Mouse (Mus musculus) embryonic facial prominence, embryonic 11.5 days (tissue): ENCODE data around the gene Ccdc33. TPM values are rescaled to one million over a fixed set of nuclear protein-coding genes. Genes with fewer than 3 reads are reported as not detected.

Experiments used
- ATAC-seq: fragments of 200-750 bp; cut with Nextera tagmentation; replicated peaks from 2 replicates; pipeline ENCODE4 v1.8.0; 2017; ENCODE audit warnings: low read depth; ENCODE audit not compliant: insufficient number of reproducible peaks, low FRiP score, low TSS enrichment
- DNase-seq: peaks from one replicate; pipeline ENCODE4 v3.0.0-alpha.2; 2015; ENCODE audit warnings: low spot score
- H3K27ac ChIP-seq: fragments of 300-500 bp; sonication (generic); replicated peaks from 2 replicates; pipeline ENCODE4 v1.5.1; 2014; ENCODE audit warnings: mild to moderate bottlenecking, low read depth, low read length, control low read depth
- H3K27me3 ChIP-seq: fragments of 300-500 bp; sonication (generic); 2 replicates; pipeline ENCODE4 v1.6.1; 2014; ENCODE audit warnings: mild to moderate bottlenecking, low read length, moderate library complexity, mixed read lengths; ENCODE audit not compliant: control insufficient read depth, insufficient read depth
- H3K36me3 ChIP-seq: fragments of 300-500 bp; sonication (generic); replicated peaks from 2 replicates; pipeline ENCODE4 v1.6.1; 2014; ENCODE audit warnings: low read depth, mild to moderate bottlenecking, low read length, moderate library complexity, mixed read lengths; ENCODE audit not compliant: control insufficient read depth, insufficient read depth
- H3K4me1 ChIP-seq: fragments of 300-500 bp; sonication (generic); 2 replicates; pipeline ENCODE4 v1.6.1; 2014; ENCODE audit warnings: low read length, mixed read lengths; ENCODE audit not compliant: control insufficient read depth, insufficient read depth
- H3K4me2 ChIP-seq: fragments of 300-500 bp; sonication (generic); 2 replicates; pipeline ENCODE4 v1.6.1; 2014; ENCODE audit warnings: low read depth, mild to moderate bottlenecking, control low read depth, low read length, moderate library complexity
- H3K4me3 ChIP-seq: fragments of 300-500 bp; sonication (generic); 2 replicates; pipeline ENCODE4 v1.5.1; 2014; ENCODE audit warnings: low read depth, low read length, control low read depth
- H3K9ac ChIP-seq: fragments of 300-500 bp; sonication (generic); replicated peaks from 2 replicates; pipeline ENCODE4 v1.6.1; 2014; ENCODE audit warnings: mild to moderate bottlenecking, control low read depth, low read length
- H3K9me3 ChIP-seq: fragments of 300-500 bp; sonication (generic); replicated peaks from 2 replicates; pipeline ENCODE4 v1.6.1; 2016; ENCODE audit warnings: mild to moderate bottlenecking, low read length, inconsistent platforms, mixed read lengths; ENCODE audit not compliant: control insufficient read depth
- WGBS: fragments of 180-500 bp; shearing (Covaris S2); extraction: QIAGEN DNeasy Blood & Tissue Kit; methylation state at CpG from one replicate; pipeline ENCODE4 v1.1.7; 2014; 5-methylcytosine and 5-hydroxymethylcytosine counted together
- polyA plus RNA-seq: library from polyadenylated mRNA; unstranded; fragments of >200 nt; fragmentation: Nextera tagmentation; extraction: Ambion mirVana; gene quantifications from 2 replicates; pipeline ENCODE4 v1.2.1, GENCODE M21; 2014

The Ccdc33 gene
- polyA plus RNA-seq, 1 experiment from 2014 or later: 0.77 TPM

DNA sequence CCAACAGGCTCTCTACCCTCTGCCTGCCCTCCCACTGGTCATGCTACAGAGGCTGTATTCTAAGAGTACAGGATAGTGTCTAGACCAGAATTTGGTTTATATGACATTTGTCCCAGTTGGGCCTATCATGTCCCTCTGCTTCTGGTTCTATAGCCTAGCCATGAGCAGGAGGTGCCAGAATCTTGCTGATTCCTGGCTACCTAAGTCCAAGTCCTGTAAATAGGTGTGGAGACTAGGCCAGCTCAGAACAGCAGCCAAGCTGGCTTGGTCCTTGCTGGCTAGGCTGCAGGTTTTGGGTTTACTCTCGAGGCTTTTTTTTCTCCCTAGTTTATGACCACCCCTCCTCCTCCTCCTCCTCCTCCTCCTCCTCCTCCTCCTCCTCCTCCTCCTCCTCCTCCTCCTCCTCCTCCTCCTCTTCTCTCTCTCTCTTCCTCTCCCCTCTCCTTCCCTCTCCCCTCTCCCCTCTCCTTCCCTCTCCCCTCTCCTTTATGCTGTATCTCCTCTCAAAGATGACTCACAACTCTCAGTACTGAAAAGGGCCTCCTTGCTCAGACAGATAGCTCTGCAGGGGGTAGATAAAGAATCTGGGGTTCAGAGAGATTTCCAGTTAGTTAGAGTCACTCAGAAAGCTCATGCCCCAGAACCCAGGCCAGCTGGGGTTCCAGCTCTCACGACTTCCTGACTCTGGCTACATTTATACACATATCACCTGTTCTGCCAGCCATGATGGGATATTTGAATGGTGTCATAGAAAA lies 91.0 kb downstream of the Ccdc33 start:
- no peak overlapping the region for H3K27ac ChIP-seq
- H3K27me3 ChIP-seq: no peaks in the 10 kb centered on the region
- H3K9me3 ChIP-seq: no peaks in the 10 kb centered on the region
- H3K9ac ChIP-seq: no peak overlapping the region
- 45% methylated on average over 2 of the region's 2 CpGs for WGBS
- no peak for ATAC-seq
- no peak overlapping the region for H3K4me3 ChIP-seq
- no peaks in the 10 kb centered on the region for H3K36me3 ChIP-seq
- no peaks in the 10 kb centered on the region for H3K4me1 ChIP-seq
- H3K4me2 ChIP-seq: no peak overlapping the region
- DNase-seq: no peak

DNA sequence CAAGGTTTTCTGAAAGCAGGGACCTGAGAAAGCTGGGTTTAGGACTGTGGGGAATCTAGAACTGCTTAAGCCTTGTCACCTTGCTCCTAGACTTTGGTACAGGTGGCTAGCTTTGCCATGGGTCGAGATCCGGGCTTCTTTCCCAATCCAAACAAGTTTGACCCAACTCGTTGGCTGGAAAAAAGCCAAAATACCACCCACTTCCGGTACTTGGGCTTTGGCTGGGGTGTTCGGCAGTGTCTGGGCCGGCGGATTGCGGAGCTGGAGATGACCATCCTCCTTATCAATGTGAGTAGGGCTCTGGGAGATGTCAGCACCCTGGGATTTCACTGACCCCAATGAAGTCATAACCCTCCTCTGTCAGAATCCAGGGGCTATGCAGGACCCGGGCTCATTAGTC lies 92.6 kb downstream of the Ccdc33 start:
- no peak for DNase-seq
- Histone ChIP-seq H3K27ac (no peak overlapping the region), H3K27me3 (no peaks in the 10 kb centered on the region), H3K4me3 (no peak overlapping the region), H3K4me2 (no peak overlapping the region), H3K4me1 (no peaks in the 10 kb centered on the region), H3K9me3 (no peaks in the 10 kb centered on the region), H3K9ac (no peak overlapping the region), H3K36me3 (no peaks in the 10 kb centered on the region)
- no peak for ATAC-seq
- WGBS: 92% methylated on average over 9 of the region's 9 CpGs

GRCm38 (mm10) chr9:58018385-58018784 lies 100.2 kb downstream of the Ccdc33 start:
- Histone ChIP-seq H3K9me3 (no peaks in the 10 kb centered on the region), H3K4me2 (no peak overlapping the region), H3K27me3 (no peaks in the 10 kb centered on the region), H3K4me1 (no peaks in the 10 kb centered on the region), H3K4me3 (no peak overlapping the region), H3K36me3 (no peaks in the 10 kb centered on the region), H3K27ac (no peak overlapping the region), H3K9ac (no peak overlapping the region)
- DNase-seq (no peak), ATAC-seq (no peak)
- 91% methylated on average over 5 of the region's 5 CpGs for WGBS

DNA sequence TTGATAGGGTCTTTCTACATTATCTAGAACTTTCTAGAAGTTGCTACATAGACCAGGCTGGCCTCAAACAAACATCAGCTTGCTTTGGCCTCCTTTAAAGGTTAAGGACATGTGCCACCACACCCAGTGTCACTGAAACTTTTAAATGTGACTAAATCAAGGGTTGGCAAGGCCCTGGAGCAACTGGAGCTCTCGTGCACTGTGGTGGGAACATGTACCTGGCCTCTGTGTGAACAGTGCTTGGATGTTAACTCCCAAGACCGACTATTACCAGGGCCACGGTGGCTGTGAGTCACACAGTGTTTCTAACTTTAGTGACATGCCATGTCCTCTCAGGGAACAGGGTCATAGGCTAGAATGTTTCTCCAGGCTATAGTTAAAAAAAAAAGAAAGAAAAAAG lies 101.7 kb downstream of the Ccdc33 start:
- 73% methylated on average over 3 of the region's 3 CpGs for WGBS
- Histone ChIP-seq H3K4me1 (no peaks in the 10 kb centered on the region), H3K27ac (no peak overlapping the region), H3K4me3 (no peak overlapping the region), H3K4me2 (no peak overlapping the region), H3K27me3 (no peaks in the 10 kb centered on the region), H3K36me3 (no peaks in the 10 kb centered on the region), H3K9me3 (no peaks in the 10 kb centered on the region), H3K9ac (no peak overlapping the region)
- no peak for DNase-seq
- ATAC-seq: no peak

GRCm38 (mm10) chr9:58015856-58016255 lies 102.8 kb downstream of the Ccdc33 start:
- H3K4me3 ChIP-seq: no peak overlapping the region
- H3K9ac ChIP-seq: no peak overlapping the region
- H3K9me3 ChIP-seq: no peaks in the 10 kb centered on the region
- ATAC-seq (no peak), DNase-seq (no peak)
- no peaks in the 10 kb centered on the region for H3K36me3 ChIP-seq
- no peaks in the 10 kb centered on the region for H3K4me1 ChIP-seq
- WGBS: 85% methylated on average over 6 of the region's 6 CpGs
- H3K27ac ChIP-seq: no peak overlapping the region
- H3K27me3 ChIP-seq: no peaks in the 10 kb centered on the region
- H3K4me2 ChIP-seq: no peak overlapping the region

DNA sequence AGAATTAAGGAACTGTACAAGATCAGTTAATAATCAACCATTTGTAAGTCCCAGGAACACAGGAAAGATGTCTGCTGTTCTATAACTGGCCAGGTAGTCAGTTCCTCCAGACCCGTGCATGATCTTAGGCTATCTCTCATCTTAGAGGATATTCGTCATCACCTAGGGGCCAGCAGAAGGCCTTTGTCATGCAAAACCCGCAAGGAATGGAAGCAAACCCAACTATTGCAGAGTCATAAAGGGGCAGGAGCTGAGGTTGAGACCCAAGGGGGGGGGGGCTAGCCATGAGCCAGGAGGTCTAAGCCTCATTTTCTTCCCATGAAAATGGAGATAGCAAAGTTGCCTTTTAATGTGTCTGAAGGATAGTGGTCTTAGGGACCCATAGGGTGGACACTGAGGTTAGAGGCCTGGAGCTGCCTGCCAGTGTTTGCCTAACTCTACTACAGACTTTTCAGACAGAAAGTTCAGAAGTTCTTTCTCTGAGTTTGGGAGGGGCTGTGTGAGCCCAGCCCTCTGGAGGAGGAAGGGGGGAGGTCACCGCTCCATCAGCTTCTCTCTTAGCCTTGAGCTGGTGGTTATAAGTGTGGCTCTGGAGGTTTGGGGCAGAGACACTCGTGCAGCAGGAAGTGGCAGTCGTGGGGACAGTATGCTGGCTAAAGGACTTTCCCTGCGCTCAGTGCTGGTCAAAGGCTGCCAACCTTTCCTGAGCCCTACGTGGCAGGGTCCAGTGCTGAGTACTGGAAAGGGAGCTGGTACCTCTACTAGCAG lies 104.0 kb downstream of the Ccdc33 start:
- no peak for ATAC-seq
- no peak overlapping the region for H3K9ac ChIP-seq
- H3K4me3 ChIP-seq: no peak overlapping the region
- 67% methylated on average over 8 of the region's 8 CpGs for WGBS
- H3K9me3 ChIP-seq: no peaks in the 10 kb centered on the region
- no peaks in the 10 kb centered on the region for H3K36me3 ChIP-seq
- no peaks in the 10 kb centered on the region for H3K27me3 ChIP-seq
- no peak for DNase-seq
- H3K27ac ChIP-seq: no peak overlapping the region
- H3K4me2 ChIP-seq: no peak overlapping the region
- H3K4me1 ChIP-seq: no peaks in the 10 kb centered on the region

DNA sequence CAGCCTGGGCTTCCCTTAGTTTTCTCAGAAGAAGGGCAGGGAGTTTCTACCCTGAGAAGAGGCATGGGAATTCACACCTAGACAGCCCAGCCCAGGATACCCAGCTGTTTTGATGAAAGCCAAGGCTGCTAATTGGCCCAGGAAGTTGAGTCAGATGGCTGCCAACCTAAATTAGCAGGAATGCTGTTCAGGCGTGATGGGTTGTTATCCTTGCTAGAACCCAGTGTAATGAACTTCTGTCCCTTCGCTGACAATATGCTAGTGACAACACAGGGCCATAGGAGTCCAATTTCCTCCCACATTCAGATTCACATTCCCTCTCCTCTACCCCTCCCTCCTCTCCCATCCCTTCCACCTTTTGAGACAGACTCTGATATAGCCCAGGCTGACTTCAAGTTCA lies 105.7 kb downstream of the Ccdc33 start:
- H3K36me3 ChIP-seq: no peaks in the 10 kb centered on the region
- no peak overlapping the region for H3K9ac ChIP-seq
- no peaks in the 10 kb centered on the region for H3K4me1 ChIP-seq
- no peak for ATAC-seq
- no peak for DNase-seq
- no peak overlapping the region for H3K27ac ChIP-seq
- no peak overlapping the region for H3K4me2 ChIP-seq
- no peaks in the 10 kb centered on the region for H3K27me3 ChIP-seq
- H3K9me3 ChIP-seq: no peaks in the 10 kb centered on the region
- 54% methylated on average over 2 of the region's 2 CpGs for WGBS
- no peak overlapping the region for H3K4me3 ChIP-seq

- H3K27ac ChIP-seq: no peak overlapping the region
- H3K36me3 ChIP-seq: no peaks in the 10 kb centered on the region
- no peak overlapping the region for H3K9ac ChIP-seq
- WGBS: 82% methylated on average over 2 of the region's 2 CpGs
- ATAC-seq (no peak), DNase-seq (no peak)
- H3K4me1 ChIP-seq: no peaks in the 10 kb centered on the region
- no peak overlapping the region for H3K4me3 ChIP-seq
- no peak overlapping the region for H3K4me2 ChIP-seq
- H3K9me3 ChIP-seq: no peaks in the 10 kb centered on the region
- H3K27me3 ChIP-seq: no peaks in the 10 kb centered on the region
These were observed 106.1 kb downstream of the Ccdc33 start for GRCm38 (mm10) chr9:58012486-58012885.
